Comparison of ENCODE assay signal across 11 mouse cellular contexts in genomic region chr7:25790615-25791014, GRCm38 (mm10). TPM values are rescaled to one million over a fixed set of nuclear protein-coding genes. Genes with fewer than 3 reads are reported as not detected.
A peak's percentile ranks its signal among the peaks of the same experiment; 100 is the strongest.
DNase-seq lines count a peak whose midpoint lies in the region; ATAC-seq and TF ChIP-seq lines count a peak whose summit lies in the region.
"Had no signal": no experiment of that assay in that cellular context is flagged by ENCODE, and none has a peak within 500 bp of the region (broad histone marks: within the 10 kb centered on the region; RNA-seq: fewer than 3 reads in every experiment).

No protein-coding gene starts in this region.

- no peak overlapping the region for H3K27ac ChIP-seq in liver, postnatal 0 days (ENCODE audit: low read depth)
- no peak overlapping the region for H3K27ac ChIP-seq in liver, embryonic 12.5 days
- H3K27ac ChIP-seq in embryonic facial prominence, embryonic 10.5 days (replicated peaks) = 0 out of 2 replicates have a peak overlapping the region, but pooled peaks have one; percentile 15
- no peak overlapping the region for H3K27ac ChIP-seq in intestine, embryonic 16.5 days (ENCODE audit: low read length)
- H3K27ac ChIP-seq in forebrain, embryonic 14.5 days (ENCODE audit: low read depth, low read length) = no peak overlapping the region
- H3K27ac ChIP-seq: limb, embryonic 12.5 days; macrophage; stomach, embryonic 15.5 days had no signal

- peak; percentile 62 for ATAC-seq in liver, postnatal 0 days
- ATAC-seq in liver, embryonic 12.5 days = no peak
- peak; percentile 8; the same call in 1 of the 2 replicates for ATAC-seq in intestine, embryonic 16.5 days
- no peak for ATAC-seq in forebrain, embryonic 14.5 days

- H3K4me3 ChIP-seq in liver, postnatal 0 days (ENCODE audit: low read depth, low read length) = no peak overlapping the region
- H3K4me3 ChIP-seq in liver, embryonic 12.5 days = no peak overlapping the region
- H3K4me3 ChIP-seq in embryonic facial prominence, embryonic 10.5 days = no peak overlapping the region
- H3K4me3 ChIP-seq in intestine, embryonic 16.5 days (ENCODE audit: low read length) = no peak overlapping the region
- no peak overlapping the region for H3K4me3 ChIP-seq in forebrain, embryonic 14.5 days (ENCODE audit: low read depth, low read length)
- H3K4me3 ChIP-seq: erythroblast, embryonic 14.5 days; limb, embryonic 12.5 days; stomach, embryonic 15.5 days had no signal

- H3K9ac ChIP-seq in liver, postnatal 0 days (replicated peaks) = no peak overlapping the region
- no peak overlapping the region for H3K9ac ChIP-seq in liver, embryonic 12.5 days
- H3K9ac ChIP-seq in intestine, embryonic 16.5 days (ENCODE audit: low read depth, low read length) = no peak overlapping the region
- no peak overlapping the region for H3K9ac ChIP-seq in forebrain, embryonic 14.5 days (ENCODE audit: low read length)
- H3K9ac ChIP-seq: limb, embryonic 12.5 days; stomach, embryonic 15.5 days had no signal

- peaks cover 11% of the 10 kb centered on the region for H3K27me3 ChIP-seq in liver, postnatal 0 days (ENCODE audit: insufficient read depth, low read length)
- H3K27me3 ChIP-seq in liver, embryonic 12.5 days (replicated peaks) = peaks cover 37% of the 10 kb centered on the region
- H3K27me3 ChIP-seq in embryonic facial prominence, embryonic 10.5 days (replicated peaks; ENCODE audit: low read depth, poor library complexity, severe bottlenecking) = peaks cover 37% of the 10 kb centered on the region; the same call in 1 of the 2 replicates
- H3K27me3 ChIP-seq in intestine, embryonic 16.5 days (replicated peaks; ENCODE audit: control insufficient read depth, insufficient read depth, low read length) = no peaks in the 10 kb centered on the region
- H3K27me3 ChIP-seq in forebrain, embryonic 14.5 days (replicated peaks; ENCODE audit: control insufficient read depth, insufficient read depth, low read length) = no peaks in the 10 kb centered on the region
- H3K27me3 ChIP-seq: limb, embryonic 12.5 days; stomach, embryonic 15.5 days had no signal

- 38% methylated on average over 8 of the region's 8 CpGs for WGBS in liver, postnatal 0 days (ENCODE audit: insufficient replicate concordance)
- WGBS in liver, embryonic 12.5 days (ENCODE audit: insufficient replicate concordance) = 38% methylated on average over 8 of the region's 8 CpGs
- WGBS in embryonic facial prominence, embryonic 10.5 days = 79% methylated on average over 8 of the region's 8 CpGs
- WGBS in intestine, embryonic 16.5 days = 56% methylated on average over 8 of the region's 8 CpGs
- 82% methylated on average over 8 of the region's 8 CpGs for WGBS in forebrain, embryonic 14.5 days

- 0 out of 2 replicates have a peak, but pooled peaks have one; percentile 23 for TF ChIP-seq EP300 in liver, postnatal 0 days (IDR thresholded peaks at IDR 0.05; ENCODE audit: low read depth)

- peak; percentile 40 for DNase-seq in liver, postnatal 0 days
- DNase-seq in embryonic facial prominence, embryonic 10.5 days (ENCODE audit: low spot score) = no peak
- DNase-seq in skeletal muscle tissue, adult 2 months (ENCODE audit: low read depth, low spot score) = peak; percentile 62
- no peak for DNase-seq in forebrain, embryonic 14.5 days (ENCODE audit: low spot score)
- DNase-seq in kidney, postnatal 4 days = no peak

- no peaks in the 10 kb centered on the region for H3K36me3 ChIP-seq in liver, postnatal 0 days (replicated peaks; ENCODE audit: insufficient read depth, low read length)
- no peaks in the 10 kb centered on the region for H3K36me3 ChIP-seq in liver, embryonic 12.5 days
- no peaks in the 10 kb centered on the region; the same call in 1 of the 2 replicates for H3K36me3 ChIP-seq in embryonic facial prominence, embryonic 10.5 days (replicated peaks)
- no peaks in the 10 kb centered on the region for H3K36me3 ChIP-seq in intestine, embryonic 16.5 days (ENCODE audit: control insufficient read depth, insufficient read depth, low read length)
- H3K36me3 ChIP-seq in forebrain, embryonic 14.5 days (ENCODE audit: control insufficient read depth, insufficient read depth, low read length) = no peaks in the 10 kb centered on the region
- H3K36me3 ChIP-seq: stomach, embryonic 15.5 days had no signal

- H3K9me3 ChIP-seq in liver, postnatal 0 days (ENCODE audit: low read length) = no peaks in the 10 kb centered on the region
- no peaks in the 10 kb centered on the region for H3K9me3 ChIP-seq in liver, embryonic 12.5 days (replicated peaks)
- no peaks in the 10 kb centered on the region for H3K9me3 ChIP-seq in embryonic facial prominence, embryonic 10.5 days
- no peaks in the 10 kb centered on the region for H3K9me3 ChIP-seq in intestine, embryonic 16.5 days (ENCODE audit: control insufficient read depth, low read length)
- no peaks in the 10 kb centered on the region for H3K9me3 ChIP-seq in forebrain, embryonic 14.5 days (replicated peaks; ENCODE audit: control insufficient read depth, low read length)
- H3K9me3 ChIP-seq: limb, embryonic 12.5 days; stomach, embryonic 15.5 days had no signal

- H3K4me1 ChIP-seq in liver, postnatal 0 days (ENCODE audit: insufficient read depth) = peaks cover 8% of the 10 kb centered on the region; the same call in 1 of the 2 replicates
- H3K4me1 ChIP-seq in liver, embryonic 12.5 days = peaks cover 28% of the 10 kb centered on the region
- peaks cover 45% of the 10 kb centered on the region for H3K4me1 ChIP-seq in embryonic facial prominence, embryonic 10.5 days
- peaks cover 31% of the 10 kb centered on the region for H3K4me1 ChIP-seq in intestine, embryonic 16.5 days (ENCODE audit: control insufficient read depth, insufficient read depth, low read length)
- H3K4me1 ChIP-seq in forebrain, embryonic 14.5 days (ENCODE audit: control insufficient read depth, insufficient read depth, low read length) = 0 out of 2 replicates have a peak, but pooled peaks cover 5% of the 10 kb centered on the region

- no peak for TF ChIP-seq CTCF in liver, postnatal 0 days (IDR thresholded peaks at IDR 0.05; ENCODE audit: low read depth)

- no peak overlapping the region for H3K4me2 ChIP-seq in liver, postnatal 0 days (ENCODE audit: low read depth, low read length)
- H3K4me2 ChIP-seq in liver, embryonic 12.5 days = no peak overlapping the region
- H3K4me2 ChIP-seq in intestine, embryonic 16.5 days (ENCODE audit: low read depth, low read length) = no peak overlapping the region
- no peak overlapping the region for H3K4me2 ChIP-seq in forebrain, embryonic 14.5 days (ENCODE audit: low read length)
- H3K4me2 ChIP-seq: limb, embryonic 12.5 days; stomach, embryonic 15.5 days had no signal

RNA-seq across cellular contexts. Expression of gene Axl, which starts 2.1 kb away (rescaled TPM):
- 26.6 and 27.4 TPM in 2 replicates for polyA plus RNA-seq in liver, postnatal 0 days (2015; fragmentation: Nextera tagmentation; extraction: Ambion mirVana)
- 14.1 and 20.1 TPM in 2 replicates for polyA plus RNA-seq in liver, embryonic 12.5 days (2016; fragmentation: Nextera tagmentation; extraction: Ambion mirVana)
- 22.1 and 29.7 TPM in 2 replicates for polyA plus RNA-seq in embryonic facial prominence, embryonic 10.5 days (2016; fragmentation: Nextera tagmentation; extraction: Ambion mirVana)
- 48.8 and 58.1 TPM in 2 replicates for polyA plus RNA-seq in intestine, embryonic 16.5 days (2015; fragmentation: Nextera tagmentation; extraction: Ambion mirVana)
- 15.8 and 16.7 TPM in 2 replicates for polyA plus RNA-seq in forebrain, embryonic 14.5 days (2014; fragmentation: Nextera tagmentation; extraction: Ambion mirVana)

RNA-seq across cellular contexts. Expression of gene Cyp2s1, which starts 26.1 kb away (rescaled TPM):
- 0.65 and 0.92 TPM in 2 replicates for polyA plus RNA-seq in liver, postnatal 0 days (2015; fragmentation: Nextera tagmentation; extraction: Ambion mirVana)
- polyA plus RNA-seq in liver, embryonic 12.5 days (2016; fragmentation: Nextera tagmentation; extraction: Ambion mirVana) = 0.62 and 0.81 TPM in 2 replicates
- polyA plus RNA-seq in embryonic facial prominence, embryonic 10.5 days (2016; fragmentation: Nextera tagmentation; extraction: Ambion mirVana) = 2.5 and 2.9 TPM in 2 replicates
- polyA plus RNA-seq in intestine, embryonic 16.5 days (2015; fragmentation: Nextera tagmentation; extraction: Ambion mirVana) = 39.1 and 41.3 TPM in 2 replicates
- polyA plus RNA-seq in forebrain, embryonic 14.5 days (2014; fragmentation: Nextera tagmentation; extraction: Ambion mirVana) = 0.95 and 1.1 TPM in 2 replicates
- polyA plus RNA-seq: erythroblast, embryonic 14.5 days had no signal

RNA-seq across cellular contexts. Expression of gene Hnrnpul1, which starts 36.1 kb away (rescaled TPM):
- polyA plus RNA-seq in liver, postnatal 0 days (2015; fragmentation: Nextera tagmentation; extraction: Ambion mirVana) = 21.4 and 22.6 TPM in 2 replicates
- polyA plus RNA-seq in liver, embryonic 12.5 days (2016; fragmentation: Nextera tagmentation; extraction: Ambion mirVana) = 46.1 and 52.3 TPM in 2 replicates
- polyA plus RNA-seq in embryonic facial prominence, embryonic 10.5 days (2016; fragmentation: Nextera tagmentation; extraction: Ambion mirVana) = 60.8 and 62.5 TPM in 2 replicates
- 33.9 and 35.7 TPM in 2 replicates for polyA plus RNA-seq in intestine, embryonic 16.5 days (2015; fragmentation: Nextera tagmentation; extraction: Ambion mirVana)
- polyA plus RNA-seq in forebrain, embryonic 14.5 days (2014; fragmentation: Nextera tagmentation; extraction: Ambion mirVana) = 53.6 and 61.2 TPM in 2 replicates

Comparison
In these comparisons a context has a peak if more than half of its experiments do, and no peak if none do; other contexts are left out.
1. ATAC-seq: peak in liver, postnatal 0 days (single experiment) and intestine, embryonic 16.5 days (single experiment); none in liver, embryonic 12.5 days (single experiment) and forebrain, embryonic 14.5 days (single experiment).
2. DNase-seq: peak in liver, postnatal 0 days (single experiment) and skeletal muscle tissue, adult 2 months (single experiment); none in embryonic facial prominence, embryonic 10.5 days (single experiment), forebrain, embryonic 14.5 days (single experiment) and kidney, postnatal 4 days (0 of 2).
3. RNA of gene Cyp2s1, which starts 26.1 kb away (polyA plus RNA-seq): 39.1 to 41.3 TPM in intestine, embryonic 16.5 days; 2.5 to 2.9 TPM in embryonic facial prominence, embryonic 10.5 days, 0.95 to 1.1 TPM in forebrain, embryonic 14.5 days, 0.65 to 0.92 TPM in liver, postnatal 0 days and 0.62 to 0.81 TPM in liver, embryonic 12.5 days; every median in the first group is over 10 times any median in the second.